Mouse (Mus musculus) heart, postnatal 0 days (tissue): ENCODE measurements around the gene Cemip2. TPM values are rescaled to one million over a fixed set of nuclear protein-coding genes. Genes with fewer than 3 reads are reported as not detected.

Source experiments
- ATAC-seq: fragments of 200-750 bp; cut with Nextera tagmentation; 2 replicates; pipeline ENCODE4 v1.8.0; 2017; ENCODE audit warnings: low read depth, moderate number of reproducible peaks, moderate library complexity; ENCODE audit not compliant: insufficient read depth
- DNase-seq: peaks from one replicate; pipeline ENCODE4 v3.0.0-alpha.2; 2016; ENCODE audit warnings: low spot score
- H3K27ac ChIP-seq: fragments of 300-500 bp; sonication (generic); 2 replicates; pipeline ENCODE4 v1.5.1; 2014; ENCODE audit warnings: low read depth, mild to moderate bottlenecking
- H3K27me3 ChIP-seq: fragments of 300-500 bp; sonication (generic); 2 replicates; pipeline ENCODE4 v1.6.1; 2014; ENCODE audit warnings: low read length, mixed read lengths; ENCODE audit not compliant: control insufficient read depth, insufficient read depth
- H3K36me3 ChIP-seq: fragments of 300-500 bp; sonication (generic); replicated peaks from 2 replicates; pipeline ENCODE4 v1.6.1; 2014; ENCODE audit warnings: low read length, mixed read lengths; ENCODE audit not compliant: control insufficient read depth, insufficient read depth
- H3K4me1 ChIP-seq: fragments of 300-500 bp; sonication (generic); 2 replicates; pipeline ENCODE4 v1.6.1; 2014; ENCODE audit warnings: antibody characterized with exemption; ENCODE audit not compliant: control insufficient read depth, insufficient read depth
- H3K4me2 ChIP-seq: fragments of 300-500 bp; sonication (generic); 2 replicates; pipeline ENCODE4 v1.6.1; 2014; ENCODE audit warnings: low read depth, mild to moderate bottlenecking, low read length, moderate library complexity
- H3K4me3 ChIP-seq: fragments of 300-500 bp; sonication (generic); 2 replicates; pipeline ENCODE4 v1.5.1; 2014; ENCODE audit warnings: low read depth, low read length
- H3K9ac ChIP-seq: fragments of 300-500 bp; sonication (generic); replicated peaks from 2 replicates; pipeline ENCODE4 v1.6.1; 2014; ENCODE audit warnings: low read depth, low read length, mixed read lengths
- H3K9me3 ChIP-seq: fragments of 300-500 bp; sonication (generic); replicated peaks from 2 replicates; pipeline ENCODE4 v1.6.1; 2016; ENCODE audit warnings: low read length; ENCODE audit not compliant: control insufficient read depth
- CTCF ChIP-seq: IDR thresholded peaks from 2 replicates; pipeline ENCODE4 v1.5.1; 2016; ENCODE audit warnings: antibody characterized with exemption, control low read depth, low read depth
- EP300 ChIP-seq: IDR thresholded peaks from 2 replicates; pipeline ENCODE4 v1.6.1; 2016; ENCODE audit warnings: antibody characterized with exemption, low read depth
- WGBS: fragments of 180-500 bp; shearing (Covaris S2); extraction: QIAGEN DNeasy Blood & Tissue Kit; methylation state at CpG from one replicate; pipeline ENCODE4 v1.1.7; 2014; 5-methylcytosine and 5-hydroxymethylcytosine counted together
- polyA plus RNA-seq: library from polyadenylated mRNA; unstranded; fragments of >200 nt; fragmentation: Nextera tagmentation; extraction: Ambion mirVana; gene quantifications from 2 replicates; pipeline ENCODE4 v1.2.1, GENCODE M21; 2015
- total RNA-seq: library from RNA; depleted of rRNA; stranded (reverse); fragments of >200 nt; gene quantifications from 2 replicates; pipeline ENCODE4 v1.2.3, GENCODE M21; 2014; ENCODE audit warnings: low replicate concordance

Gene Cemip2
- total and polyA plus RNA-seq, 2 experiments from 2014 or later: 20.2 to 58.8 TPM

- no peak overlapping the region for H3K27ac ChIP-seq
- H3K9me3 ChIP-seq: no peaks in the 10 kb centered on the region
Observed at GRCm38 (mm10) chr19:21814433-21815020, 36.4 kb downstream of the Cemip2 start.

GRCm38 (mm10) chr19:21816260-21816659 lies 38.1 kb downstream of the Cemip2 start:
- peaks cover 18% of the 10 kb centered on the region for H3K4me1 ChIP-seq
- H3K27ac ChIP-seq: no peak overlapping the region
- H3K4me3 ChIP-seq: no peak overlapping the region
- WGBS: 90% methylated on average over 4 of the region's 4 CpGs
- no peak overlapping the region for H3K9ac ChIP-seq
- ATAC-seq (no peak), DNase-seq (no peak)
- H3K27me3 ChIP-seq: no peaks in the 10 kb centered on the region
- H3K36me3 ChIP-seq: peaks cover 75% of the 10 kb centered on the region
- TF ChIP-seq CTCF (no peak), EP300 (no peak)
- H3K4me2 ChIP-seq: no peak overlapping the region
- no peaks in the 10 kb centered on the region for H3K9me3 ChIP-seq

More at GRCm38 (mm10) chr19:21814433-21815020, 36.4 kb downstream of the Cemip2 start:
- H3K4me1 ChIP-seq: peaks cover 8% of the 10 kb centered on the region; the same call in 1 of the 2 replicates
- ATAC-seq (no peak), DNase-seq (no peak)
- no peaks in the 10 kb centered on the region for H3K27me3 ChIP-seq
- no peak overlapping the region for H3K4me3 ChIP-seq
- peaks cover 84% of the 10 kb centered on the region for H3K36me3 ChIP-seq
- no peak for TF ChIP-seq CTCF
- no peak for TF ChIP-seq EP300
- 72% methylated on average over 8 of the region's 8 CpGs for WGBS
- H3K9ac ChIP-seq: no peak overlapping the region
- no peak overlapping the region for H3K4me2 ChIP-seq

- Histone ChIP-seq H3K4me3 (no peak overlapping the region), H3K4me1 (peaks cover 24% of the 10 kb centered on the region), H3K27me3 (no peaks in the 10 kb centered on the region), H3K27ac (peak overlapping the region; percentile 72), H3K4me2 (no peak overlapping the region), H3K9me3 (no peaks in the 10 kb centered on the region), H3K9ac (no peak overlapping the region), H3K36me3 (peaks cover 56% of the 10 kb centered on the region)
- DNase-seq (no peak), ATAC-seq (no peak)
- TF ChIP-seq EP300 (no peak), CTCF (no peak)
- WGBS: 89% methylated on average over 14 of the region's 14 CpGs
Observed at GRCm38 (mm10) chr19:21818021-21818725, 40.0 kb downstream of the Cemip2 start.

- H3K27ac ChIP-seq: peak overlapping the region; percentile 72
- 10% methylated on average over 5 of the region's 5 CpGs for whole genome bisulfite sequencing
- no peaks in the 10 kb centered on the region for H3K9me3 ChIP-seq
- no peak overlapping the region for H3K4me2 ChIP-seq
- ATAC-seq (peak; percentile 66), DNase-seq (peak; percentile 64)
- H3K27me3 ChIP-seq: no peaks in the 10 kb centered on the region
- no peak overlapping the region for H3K9ac ChIP-seq
- TF ChIP-seq CTCF (no peak), EP300 (no peak)
- H3K36me3 ChIP-seq: peaks cover 56% of the 10 kb centered on the region
- peaks cover 24% of the 10 kb centered on the region for H3K4me1 ChIP-seq
- no peak overlapping the region for H3K4me3 ChIP-seq
Observed at GRCm38 (mm10) chr19:21819585-21819984, 41.4 kb downstream of the Cemip2 start.

GRCm38 (mm10) chr19:21820126-21820525 lies 42.0 kb downstream of the Cemip2 start:
- peaks cover 57% of the 10 kb centered on the region for H3K36me3 ChIP-seq
- no peaks in the 10 kb centered on the region for H3K27me3 ChIP-seq
- ATAC-seq: peak; percentile 65
- H3K4me2 ChIP-seq: no peak overlapping the region
- peaks cover 24% of the 10 kb centered on the region for H3K4me1 ChIP-seq
- H3K9me3 ChIP-seq: no peaks in the 10 kb centered on the region
- WGBS: 19% methylated on average over 4 of the region's 4 CpGs
- peak overlapping the region; percentile 72 for H3K27ac ChIP-seq
- no peak for DNase-seq
- no peak overlapping the region for H3K9ac ChIP-seq
- H3K4me3 ChIP-seq: no peak overlapping the region
- TF ChIP-seq EP300 (no peak), CTCF (no peak)
